Mouse (Mus musculus): Measurements from ENCODE around the gene Psmb2.

The Psmb2 gene

DNA sequence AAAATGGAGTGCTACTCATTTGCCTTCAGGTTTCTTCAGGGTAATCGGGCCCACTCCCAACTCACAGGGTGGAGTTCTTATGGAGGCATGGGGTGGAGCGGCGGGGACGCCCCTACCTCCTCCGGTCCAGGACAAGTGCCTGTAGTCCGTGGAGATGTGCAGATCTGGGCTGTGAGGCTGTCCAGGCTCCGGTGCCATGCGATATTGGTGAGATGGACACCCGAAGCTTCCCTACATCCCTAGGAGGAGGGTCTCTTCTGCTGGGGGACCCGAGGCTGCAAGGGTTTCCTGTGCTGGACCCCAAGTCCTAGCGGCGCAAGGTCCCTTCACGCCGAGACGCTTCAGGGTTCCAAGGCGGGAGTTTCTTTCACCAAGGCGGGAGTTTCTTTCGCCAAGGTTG is 54.7 kb downstream of the Psmb2 start:
- no peak for DNase-seq (ENCODE audit: low spot score in 2 of 2)

DNA sequence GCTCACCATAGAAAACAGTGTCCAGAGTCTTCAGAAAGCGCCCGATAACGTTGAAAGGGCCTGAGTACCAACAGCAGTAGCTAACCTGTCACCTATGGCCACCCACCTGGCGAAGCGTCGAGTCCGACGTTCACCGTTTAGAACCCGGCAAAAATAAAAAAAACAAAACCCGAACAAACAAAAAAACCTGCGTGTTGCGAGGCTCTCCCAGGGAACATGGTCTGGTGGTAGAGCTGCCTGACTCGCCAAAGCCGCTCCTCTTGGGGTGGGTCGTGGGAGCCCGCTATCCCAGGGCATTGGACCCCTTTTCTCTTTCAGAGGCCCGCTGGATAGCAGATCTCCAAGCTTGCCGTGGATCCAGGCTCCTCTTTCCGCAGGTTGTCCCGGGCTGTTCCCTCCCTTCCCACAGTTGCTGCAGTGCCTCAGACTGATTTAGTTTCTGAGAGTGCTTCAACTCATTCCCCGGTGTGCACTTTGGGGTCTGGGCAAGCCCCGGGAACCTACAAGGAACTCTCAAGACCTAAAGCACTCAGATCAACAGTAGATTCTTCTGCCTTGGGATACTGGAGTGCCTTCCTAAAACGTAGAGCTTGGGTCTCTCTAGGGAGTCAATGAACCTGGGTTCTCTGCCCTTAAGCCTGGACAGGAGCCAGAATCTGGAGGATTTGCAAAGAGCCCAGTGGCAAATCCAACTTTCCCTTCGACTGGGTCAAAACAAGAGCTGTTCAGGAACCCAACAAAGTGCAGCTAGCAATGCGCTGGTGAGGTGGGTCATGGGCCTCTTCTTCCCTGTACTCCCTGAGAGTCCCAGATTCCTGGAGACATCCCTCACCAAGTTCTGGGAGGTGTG is 55.3 kb downstream of the Psmb2 start:
- DNase-seq (ENCODE audit: low spot score in 2 of 2) = no peak

GRCm38 (mm10) chr4:126734001-126734603 is 56.7 kb downstream of the Psmb2 start:
- no peak for DNase-seq (ENCODE audit: low spot score in 2 of 2)

- no peak for DNase-seq (ENCODE audit: low spot score in 2 of 2)
Observed at GRCm38 (mm10) chr4:126734700-126735381, 57.4 kb downstream of the Psmb2 start.

DNA sequence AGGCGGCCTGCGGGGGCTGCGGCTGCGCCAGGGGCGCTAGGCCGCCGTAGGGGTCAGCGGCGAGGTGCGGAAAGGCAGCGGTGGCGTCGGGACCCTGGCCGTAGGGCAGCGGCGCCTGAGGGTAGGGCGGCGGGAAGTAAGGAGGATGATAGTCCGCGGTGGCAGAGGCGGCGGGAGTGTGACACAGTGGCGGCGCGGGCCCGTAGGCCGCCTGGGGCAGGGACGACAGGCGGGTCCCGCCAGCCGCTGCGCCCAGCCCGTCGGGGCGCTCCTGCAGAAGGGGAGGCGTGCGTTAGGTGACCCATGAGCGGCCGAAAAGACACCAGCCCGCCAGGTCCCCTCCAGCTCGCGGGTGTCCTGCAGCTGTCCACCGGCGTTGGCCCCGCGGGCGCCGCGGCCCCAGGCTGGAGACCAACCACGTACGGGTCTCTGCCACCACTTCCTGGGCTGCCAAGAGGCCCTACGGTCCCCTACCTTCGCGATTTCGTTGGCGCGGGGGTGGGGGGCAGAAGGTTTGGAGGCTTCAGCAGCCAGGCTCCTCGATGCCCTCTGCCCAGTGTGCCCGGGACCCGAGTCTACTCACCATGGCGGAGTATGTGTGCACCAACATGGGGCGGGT is 58.1 kb downstream of the Psmb2 start:
- DNase-seq (ENCODE audit: low spot score in 2 of 2) = no peak

DNA sequence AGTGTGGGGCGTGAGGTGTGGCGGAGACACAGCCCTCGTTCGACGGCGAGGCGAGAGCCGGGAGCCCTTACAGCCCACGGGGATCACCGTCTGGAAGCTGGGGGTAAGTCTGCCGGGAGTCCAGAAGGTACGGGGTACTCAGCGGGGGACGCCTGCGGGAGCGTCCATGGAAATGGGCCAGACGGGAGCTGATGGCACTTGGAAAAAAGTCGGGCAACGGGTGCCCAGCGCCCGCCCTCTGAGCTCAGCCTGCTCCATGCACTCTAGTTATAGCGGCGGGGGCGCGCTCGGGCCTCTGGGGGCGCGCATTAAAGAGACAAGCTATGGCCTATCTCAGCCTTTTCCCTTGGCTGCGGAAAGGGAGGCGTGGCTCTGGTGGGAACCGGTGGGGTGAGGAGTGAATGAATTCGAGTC is 58.6 kb downstream of the Psmb2 start, which contains the start of gene Tfap2e:
Tfap2e (minus strand) TSS at position 240 of the 414 bp plus-strand sequence.
- no peak for DNase-seq (ENCODE audit: low spot score in 2 of 2)

DNA sequence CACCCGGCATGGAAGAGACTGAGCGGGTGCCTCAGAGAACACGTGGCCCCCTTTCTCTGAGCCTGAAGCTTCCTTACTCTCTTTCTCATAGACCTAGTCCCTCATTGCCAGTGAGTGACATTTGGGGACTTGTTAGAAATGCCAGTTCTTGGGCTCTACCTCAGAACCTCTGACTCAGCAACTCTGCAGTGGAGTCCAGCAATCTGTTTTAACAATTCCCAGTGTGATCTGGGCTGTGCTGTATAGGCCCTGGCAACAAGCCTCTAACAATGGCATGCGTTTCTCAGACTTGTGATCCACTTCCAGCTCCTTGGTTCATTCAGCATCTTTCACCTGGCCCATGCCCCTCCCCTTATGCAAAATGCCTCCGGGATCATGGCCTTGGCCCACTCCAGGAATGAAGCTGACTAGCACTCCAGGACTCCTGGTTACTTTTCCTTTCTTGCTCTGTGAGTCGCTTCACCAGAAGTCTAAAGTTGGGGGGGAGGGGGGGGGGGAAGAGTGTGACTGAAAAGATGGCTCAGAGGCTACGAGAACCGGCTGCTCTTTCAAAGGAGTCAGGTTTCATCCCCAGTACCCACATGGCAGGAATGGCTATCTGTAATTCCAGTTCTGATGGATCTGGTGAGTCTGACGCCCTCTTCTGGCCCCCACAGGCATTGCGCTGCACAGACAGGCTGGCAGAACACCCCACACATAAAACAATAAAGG is 62.7 kb downstream of the Psmb2 start:
- DNase-seq (ENCODE audit: low spot score in 2 of 2) = no peak

GRCm38 (mm10) chr4:126741448-126741847 is 64.0 kb downstream of the Psmb2 start:
- DNase-seq (ENCODE audit: low spot score in 2 of 2) = peak; percentile 90 to 93

DNA sequence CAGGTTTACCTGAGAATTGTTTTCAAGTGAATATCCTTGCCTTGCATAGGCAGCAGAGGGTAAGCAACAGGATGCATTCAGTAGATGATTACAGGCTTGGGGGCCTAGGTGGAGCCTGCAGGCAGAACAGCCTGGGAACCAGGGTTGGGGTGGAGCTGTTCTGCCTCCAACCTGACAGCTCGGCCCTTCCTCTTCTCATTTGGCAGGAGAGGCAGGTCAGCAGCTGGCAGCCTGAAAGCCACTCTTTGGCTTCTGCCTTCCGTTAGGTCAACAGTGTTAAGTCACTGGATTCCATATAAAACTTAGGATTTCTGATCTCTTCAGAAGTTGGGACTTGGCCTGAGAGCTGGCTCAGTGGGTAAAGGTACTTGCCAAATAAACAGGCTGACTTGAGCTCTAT is 65.5 kb downstream of the Psmb2 start:
- DNase-seq (ENCODE audit: low spot score in 2 of 2) = no peak

GRCm38 (mm10) chr4:126743713-126744112 is 66.3 kb downstream of the Psmb2 start:
- no peak for DNase-seq (ENCODE audit: low spot score in 2 of 2)

GRCm38 (mm10) chr4:126744831-126745230 is 67.4 kb downstream of the Psmb2 start:
- no peak for DNase-seq (ENCODE audit: low spot score in 2 of 2)

DNA sequence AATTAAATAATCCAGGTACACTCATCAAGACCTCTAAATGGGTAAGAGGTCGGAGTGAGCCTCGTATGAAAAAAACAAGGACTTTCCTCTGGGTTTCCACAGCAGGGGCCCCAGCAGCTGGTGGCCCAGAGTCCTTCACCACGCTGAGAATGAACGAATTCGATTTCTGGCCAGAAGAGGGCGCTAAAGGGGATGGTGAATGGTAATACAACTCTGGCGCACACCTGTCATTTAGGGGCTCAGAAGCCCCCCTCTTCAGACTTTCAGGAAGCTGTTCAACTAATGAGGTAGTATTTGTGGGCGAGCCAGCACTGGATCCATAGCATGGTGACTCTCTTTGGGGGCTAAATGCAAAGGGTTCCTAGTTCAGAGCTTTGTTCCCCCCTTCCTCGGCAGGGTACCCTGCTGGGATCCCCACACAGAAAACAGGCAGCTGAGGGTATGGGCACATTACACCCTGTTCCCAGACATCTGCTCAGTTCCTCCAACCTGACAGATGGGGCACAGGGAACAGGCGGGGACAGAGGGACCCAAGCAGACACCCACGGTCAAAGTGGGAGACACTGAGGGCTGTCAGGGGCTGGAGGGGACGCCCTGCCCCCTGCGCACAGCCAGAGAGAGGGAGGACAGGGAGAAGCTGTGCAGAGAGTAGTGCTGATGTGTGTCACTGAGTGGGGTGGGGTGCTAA is 68.2 kb downstream of the Psmb2 start:
- peak; percentile 68 to 73 for DNase-seq (ENCODE audit: low spot score in 2 of 2)

DNA sequence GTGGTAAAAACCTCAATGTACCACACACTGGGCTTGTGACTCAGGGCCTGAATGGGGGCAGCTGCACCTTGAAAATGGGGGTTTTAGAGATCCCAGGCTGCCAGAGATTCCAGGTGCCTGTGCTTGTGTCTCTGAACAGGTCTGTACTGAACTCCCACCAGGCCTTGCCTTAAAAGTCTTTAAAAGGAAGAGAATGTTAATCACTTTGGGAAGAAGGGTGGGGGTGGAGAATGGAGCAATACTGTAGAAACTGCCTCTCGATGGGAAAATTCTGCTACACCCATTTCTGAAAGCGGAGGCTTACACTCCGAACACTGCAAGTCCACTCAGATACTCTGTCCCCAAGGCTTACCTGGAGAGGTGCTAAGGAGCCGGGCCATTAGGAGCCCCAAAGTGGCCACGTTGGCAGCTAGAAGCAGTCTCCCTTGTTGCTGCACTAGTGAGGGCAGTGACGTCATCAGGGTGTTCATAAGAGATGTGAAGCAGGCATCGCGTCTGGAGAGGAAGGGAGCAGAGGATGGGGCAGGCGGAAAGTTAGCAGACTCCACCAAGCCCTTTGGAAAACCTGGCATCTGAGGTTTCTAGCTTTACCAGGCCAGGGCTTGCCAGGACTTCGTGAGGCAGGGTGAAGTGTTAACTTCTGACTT is 68.9 kb downstream of the Psmb2 start:
- DNase-seq (ENCODE audit: low spot score in 2 of 2) = no peak

DNA sequence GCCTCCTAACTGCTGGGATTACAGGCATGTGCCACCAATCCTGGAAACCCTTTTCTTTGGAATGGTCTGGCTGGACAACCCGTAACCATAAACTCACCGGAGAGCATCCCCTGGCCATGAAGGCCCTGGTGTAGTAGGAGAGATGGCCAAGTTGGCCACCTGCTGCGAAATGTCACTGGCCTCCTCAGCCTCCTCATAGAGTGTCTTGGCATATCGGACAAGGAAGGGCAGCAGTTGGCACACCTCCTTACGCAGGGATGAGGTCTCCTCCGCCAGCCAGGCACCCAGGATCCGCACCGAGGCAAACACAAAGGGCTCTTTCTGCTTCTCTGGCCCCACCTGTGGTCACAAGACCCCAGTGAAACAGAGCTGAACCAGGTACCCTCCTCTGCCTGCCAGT is 71.0 kb downstream of the Psmb2 start:
- no peak for DNase-seq (ENCODE audit: low spot score in 2 of 2)

DNA sequence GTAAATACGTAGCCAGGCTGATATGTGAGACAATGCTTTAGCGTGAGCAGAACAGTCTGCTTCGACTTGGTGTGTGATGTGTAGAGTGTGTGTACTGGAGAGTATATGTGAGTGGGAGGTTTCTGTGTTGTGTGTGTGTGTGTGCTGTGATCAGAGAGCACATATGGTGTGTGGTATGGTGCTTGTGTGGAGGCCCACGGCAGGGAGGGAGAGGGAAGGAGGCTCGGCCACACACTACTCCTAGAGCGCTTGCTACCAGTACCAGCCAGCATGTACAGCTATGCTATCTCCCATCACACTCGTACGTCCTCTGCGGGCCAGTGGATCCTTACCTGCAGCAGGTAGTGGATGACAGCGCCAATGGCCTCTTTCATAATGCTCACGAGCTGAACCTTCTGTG is 72.1 kb downstream of the Psmb2 start:
- DNase-seq (ENCODE audit: low spot score in 2 of 2) = peak in 1 of 2 experiments; percentile 61

- DNase-seq (ENCODE audit: low spot score in 2 of 2) = peak; percentile 57 to 78
Observed at GRCm38 (mm10) chr4:126750046-126750683, 72.7 kb downstream of the Psmb2 start.

DNA sequence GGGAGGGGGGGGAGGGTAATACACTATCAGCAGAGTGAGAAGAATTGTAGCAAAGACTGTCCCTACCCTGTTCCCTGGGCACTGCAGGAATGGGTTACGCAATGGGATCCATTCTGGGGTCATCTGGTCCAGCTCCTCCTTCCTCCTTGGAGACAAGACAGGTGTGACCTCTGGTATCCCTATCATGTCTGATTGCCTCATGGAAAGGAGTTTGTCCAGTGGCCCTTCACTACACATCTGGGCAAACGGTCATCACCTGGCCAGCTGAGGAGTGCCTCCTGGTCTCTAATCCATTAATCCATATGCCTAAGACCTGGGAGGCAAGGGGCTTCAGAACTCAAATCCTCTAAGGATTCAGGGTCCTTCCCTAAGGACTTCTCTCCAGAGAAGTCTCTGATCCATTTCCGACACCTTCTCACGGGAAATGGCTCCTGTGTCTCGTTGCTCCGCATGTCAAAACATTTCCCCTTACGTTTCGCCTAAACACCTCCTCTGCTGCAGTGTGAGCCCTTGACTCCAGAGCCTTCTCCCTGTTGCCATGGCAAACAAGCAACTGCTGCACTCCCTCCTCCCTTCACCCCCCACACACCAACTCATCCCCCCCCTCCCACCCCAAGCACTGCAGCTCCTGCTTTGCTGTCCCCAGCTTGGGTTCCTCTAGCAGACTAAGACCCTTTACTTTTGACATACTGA is 73.6 kb downstream of the Psmb2 start:
- no peak for DNase-seq (ENCODE audit: low spot score in 2 of 2)

- DNase-seq (ENCODE audit: low spot score in 2 of 2) = peak; percentile 51 to 59
Observed at GRCm38 (mm10) chr4:126751556-126752023, 74.2 kb downstream of the Psmb2 start.

DNA sequence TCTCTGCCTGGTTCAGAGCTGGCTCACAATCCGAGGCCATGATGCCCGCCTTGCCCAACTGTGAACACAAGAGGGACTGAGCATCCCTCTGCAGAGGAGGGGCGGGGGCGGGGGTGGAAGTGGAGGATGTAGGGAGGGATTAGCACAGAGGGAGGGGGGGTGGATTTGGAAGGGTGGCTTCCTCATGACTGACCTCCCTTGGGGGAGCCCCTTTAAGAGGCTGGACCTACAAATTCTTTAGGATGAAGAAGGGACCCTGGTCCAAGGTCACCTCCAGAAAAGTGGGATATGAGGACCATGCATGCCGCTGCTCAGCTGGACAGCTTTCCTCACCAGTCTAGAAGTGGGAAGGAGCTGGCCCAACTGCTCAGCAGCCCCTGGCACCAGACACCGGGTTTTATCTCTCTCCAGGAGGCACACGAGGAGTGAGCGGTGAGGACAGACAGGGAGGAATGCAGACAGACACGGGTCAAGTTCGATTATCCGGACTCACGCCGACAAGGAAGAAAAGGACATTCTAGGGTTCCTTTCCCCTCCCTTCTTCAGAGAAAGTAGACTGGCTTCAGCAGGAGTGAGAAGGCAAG is 74.7 kb downstream of the Psmb2 start:
- DNase-seq (ENCODE audit: low spot score in 2 of 2) = peak in 1 of 2 experiments; percentile 46
